ENCODE assay signal across 17 mouse cellular contexts in genomic region chr14:66438001-66438400, GRCm38 (mm10).
"Had no signal": no experiment of that assay in that cellular context is flagged by ENCODE, and none has a peak within 500 bp of the region (broad histone marks: within the 10 kb centered on the region; RNA-seq: fewer than 3 reads in every experiment).

No protein-coding gene starts in this region.

- H3K4me1 ChIP-seq: kidney, embryonic 15.5 days; liver, embryonic 13.5 days; midbrain, embryonic 13.5 days had no signal

- ATAC-seq: lung, postnatal 0 days; midbrain, embryonic 13.5 days had no signal

- DNase-seq: kidney, postnatal 10 days; kidney, postnatal 36 days; layer of hippocampus, postnatal 36 days; liver, embryonic 13.5 days; lung, embryonic 14.5 days; right cerebral cortex, adult 18-20 months; right cerebral cortex, postnatal 14 days; right cerebral cortex, postnatal 4 days; thymus, adult 2 months; thymus, postnatal 14 days; thymus, postnatal 4 days had no signal

- H3K4me3 ChIP-seq: kidney, embryonic 15.5 days; left cerebral cortex, adult 2 months; liver, embryonic 13.5 days; midbrain, embryonic 13.5 days had no signal

- H3K4me2 ChIP-seq: kidney, embryonic 15.5 days; liver, embryonic 13.5 days; lung, embryonic 14.5 days; midbrain, embryonic 13.5 days had no signal

- H3K9ac ChIP-seq: kidney, embryonic 15.5 days; liver, embryonic 13.5 days; lung, embryonic 14.5 days; midbrain, embryonic 13.5 days had no signal

- H3K27ac ChIP-seq: kidney, embryonic 15.5 days; left cerebral cortex, adult 2 months; liver, embryonic 13.5 days; macrophage; midbrain, embryonic 13.5 days; stomach, postnatal 0 days had no signal

- H3K36me3 ChIP-seq: kidney, embryonic 15.5 days; liver, embryonic 13.5 days; midbrain, embryonic 13.5 days had no signal

- H3K27me3 ChIP-seq: kidney, embryonic 15.5 days; liver, embryonic 13.5 days; midbrain, embryonic 13.5 days had no signal

- H3K9me3 ChIP-seq: kidney, embryonic 15.5 days; liver, embryonic 13.5 days had no signal
